Mouse (Mus musculus) olfactory bulb, adult 2 months (tissue): Measurements from ENCODE around the gene Rab11fip3. TPM values are rescaled to one million over a fixed set of nuclear protein-coding genes. Genes with fewer than 3 reads are reported as not detected.
A peak's percentile ranks its signal among the peaks of the same experiment; 100 is the strongest.

ENCODE experiments used
- H3K27ac ChIP-seq: fragments of 200-500 bp; 2 replicates; pipeline ENCODE4 v1.5.1; 2012; ENCODE audit warnings: low read depth, low read length; ENCODE audit not compliant: insufficient read depth
- H3K4me1 ChIP-seq: fragments of 200-500 bp; 2 replicates; pipeline ENCODE4 v1.6.1; 2012; ENCODE audit warnings: low read length; ENCODE audit not compliant: control insufficient read depth, insufficient read depth
- H3K4me3 ChIP-seq: fragments of 200-500 bp; 2 replicates; pipeline ENCODE4 v1.5.1; 2012; ENCODE audit warnings: mild to moderate bottlenecking, low read depth, low read length, moderate library complexity; ENCODE audit not compliant: insufficient read depth
- CTCF ChIP-seq: fragments of 200-500 bp; IDR thresholded peaks from 2 replicates; pipeline ENCODE4 v1.5.1; 2012; ENCODE audit warnings: low read depth, mild to moderate bottlenecking, low read length, moderate library complexity; ENCODE audit not compliant: insufficient read depth
- POLR2A ChIP-seq: fragments of 200-500 bp; IDR thresholded peaks from 2 replicates; pipeline ENCODE4 v1.6.1; 2012; ENCODE audit warnings: mild to moderate bottlenecking, low read depth, low read length, moderate library complexity; ENCODE audit not compliant: insufficient read depth
- WGBS: fragments of 180-500 bp; shearing (Covaris S2); methylation state at CpG from one replicate; pipeline ENCODE4 v1.1.7; 2018; 5-methylcytosine and 5-hydroxymethylcytosine counted together
- polyA plus RNA-seq: library from polyadenylated mRNA; stranded (reverse); fragments of >200 nt; gene quantifications from 2 replicates; pipeline ENCODE4 v1.2.4, GENCODE M21; 2012; ENCODE audit warnings: low replicate concordance; ENCODE audit not compliant: missing spikeins, insufficient read depth, insufficient read length

Rab11fip3 gene
- polyA plus RNA-seq, 1 experiment: not detected

DNA sequence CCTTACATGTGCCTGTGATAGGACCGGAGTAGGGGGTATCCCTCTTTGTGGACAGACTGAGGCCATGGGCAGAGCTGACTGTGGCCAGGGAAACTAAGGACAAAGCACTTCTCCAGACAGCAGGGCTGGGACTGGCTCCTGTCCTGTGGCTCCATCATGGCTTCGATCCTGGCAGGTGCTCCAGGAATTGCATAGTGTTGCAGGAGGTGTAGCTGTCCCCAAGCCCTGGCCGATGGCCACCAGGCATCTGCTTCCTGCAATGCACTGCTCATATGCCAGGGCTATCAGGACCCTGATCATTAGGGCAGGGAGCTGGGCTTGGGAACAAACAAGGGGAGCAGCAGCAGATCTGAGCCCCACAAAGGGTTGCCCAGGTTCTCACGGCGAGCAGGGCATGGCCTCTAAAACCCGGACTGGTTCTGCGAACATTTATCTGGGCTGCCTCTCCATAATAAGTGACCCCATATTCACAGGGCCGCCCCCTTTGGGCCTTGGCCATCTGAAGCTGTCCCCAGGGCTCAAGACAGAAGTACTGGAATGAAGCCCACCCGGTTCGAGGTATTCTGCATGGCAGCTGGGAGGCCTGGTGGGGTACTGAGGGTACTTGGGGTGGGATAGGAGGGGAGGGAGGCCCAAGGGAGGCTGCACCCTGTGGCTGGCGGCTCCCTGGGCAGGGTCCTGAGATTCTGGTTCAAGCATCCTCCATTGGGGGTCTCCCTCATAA lies 110.4 kb downstream of the Rab11fip3 start:
- Histone ChIP-seq H3K4me3 (no peak overlapping the region), H3K4me1 (no peaks in the 10 kb centered on the region), H3K27ac (no peak overlapping the region)
- 89% methylated on average over 11 of the region's 11 CpGs for WGBS
- TF ChIP-seq CTCF (no peak), POLR2A (no peak)

DNA sequence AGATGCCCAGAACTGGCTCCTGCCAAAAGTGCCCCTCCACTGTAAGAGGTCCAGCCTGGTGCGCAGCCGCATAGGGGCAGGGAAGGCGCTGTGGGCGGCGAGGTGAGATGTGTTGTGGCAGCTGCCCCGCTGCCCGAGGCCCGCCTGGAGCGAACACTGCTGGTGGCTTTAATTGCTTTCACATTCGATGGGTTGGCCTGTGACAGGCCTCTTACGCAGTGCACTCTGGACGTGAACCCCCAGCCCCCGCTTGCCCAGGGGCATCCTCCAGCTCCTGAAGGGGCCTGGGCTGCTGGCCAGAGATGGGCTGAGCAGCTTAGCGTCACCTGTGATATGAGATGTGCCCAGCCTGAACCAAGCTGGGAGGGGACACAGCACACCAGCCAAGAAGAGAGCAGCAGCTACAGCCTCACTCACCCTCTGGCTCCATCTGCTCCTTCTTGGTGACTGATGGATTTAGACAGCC lies 111.7 kb downstream of the Rab11fip3 start:
- Histone ChIP-seq H3K4me1 (no peaks in the 10 kb centered on the region), H3K4me3 (no peak overlapping the region), H3K27ac (no peak overlapping the region)
- WGBS: 77% methylated on average over 14 of the region's 14 CpGs
- TF ChIP-seq POLR2A (no peak), CTCF (no peak)

DNA sequence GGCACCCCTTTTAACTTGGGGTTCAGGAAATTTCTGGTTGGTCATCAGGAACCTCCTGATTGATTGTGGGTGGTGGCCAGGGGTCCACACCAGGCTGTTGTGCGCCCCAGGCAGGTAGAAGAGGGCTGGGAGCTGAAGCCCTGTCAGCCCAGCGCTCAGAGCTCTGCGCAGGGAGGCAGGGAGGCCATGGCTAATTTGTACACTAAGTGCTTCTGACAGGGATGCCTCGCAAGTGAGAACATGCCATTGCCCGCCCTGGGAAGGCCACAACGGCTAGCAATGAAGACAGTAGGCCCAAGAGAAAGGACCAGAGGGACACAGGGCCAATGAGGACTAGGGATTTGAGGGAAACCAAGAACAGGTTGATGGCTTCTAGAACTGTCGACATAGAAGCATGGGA lies 112.7 kb downstream of the Rab11fip3 start:
- TF ChIP-seq CTCF: no peak
- TF ChIP-seq POLR2A: no peak
- WGBS: 87% methylated on average over 7 of the region's 7 CpGs
- no peak overlapping the region for H3K4me3 ChIP-seq
- H3K4me1 ChIP-seq: peaks cover 5% of the 10 kb centered on the region
- no peak overlapping the region for H3K27ac ChIP-seq

DNA sequence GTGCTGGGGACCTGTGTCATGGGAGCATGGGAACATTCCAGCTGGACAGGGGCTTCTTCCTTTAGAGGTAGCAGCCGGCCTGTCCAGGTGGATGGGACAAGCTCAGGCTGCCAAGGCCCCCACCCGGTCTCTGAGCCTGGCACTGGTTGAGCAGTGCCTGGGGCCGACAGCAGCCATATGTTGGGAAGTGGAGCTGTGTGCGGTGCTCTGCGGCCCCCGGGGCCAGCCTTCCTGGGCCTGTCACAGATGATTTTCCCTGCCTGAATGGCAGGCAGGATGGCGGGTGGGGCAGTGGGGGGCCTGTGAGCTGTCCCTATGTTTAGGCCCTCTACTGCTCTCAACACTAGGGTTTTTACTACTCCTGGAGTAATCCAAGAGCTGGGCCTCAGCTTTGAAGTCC lies 113.2 kb downstream of the Rab11fip3 start:
- TF ChIP-seq CTCF (no peak), POLR2A (no peak)
- Histone ChIP-seq H3K27ac (no peak overlapping the region), H3K4me1 (peaks cover 9% of the 10 kb centered on the region), H3K4me3 (no peak overlapping the region)
- WGBS: 81% methylated on average over 7 of the region's 7 CpGs

DNA sequence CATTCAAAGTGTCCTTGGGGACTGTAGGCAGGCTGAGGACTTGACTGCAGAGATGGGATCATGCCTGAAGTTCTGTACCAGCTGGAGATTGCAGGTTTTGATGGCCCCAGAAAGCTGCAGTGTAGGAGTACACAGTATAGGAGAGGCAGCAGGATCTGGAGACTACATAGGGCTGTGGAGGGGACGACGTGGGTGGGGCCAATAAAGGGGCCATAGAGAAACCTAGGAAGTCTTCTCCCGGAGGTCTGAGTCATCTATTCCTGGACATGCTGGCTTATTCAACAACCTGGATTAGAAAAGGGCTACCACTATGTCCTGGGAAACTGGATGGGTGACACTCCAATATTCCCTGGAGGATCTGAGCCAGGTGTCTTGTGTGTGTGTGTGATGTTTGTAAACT lies 113.6 kb downstream of the Rab11fip3 start:
- TF ChIP-seq POLR2A: no peak
- TF ChIP-seq CTCF: no peak
- Histone ChIP-seq H3K27ac (no peak overlapping the region), H3K4me1 (peaks cover 12% of the 10 kb centered on the region), H3K4me3 (no peak overlapping the region)
- WGBS: 64% methylated on average over 3 of the region's 3 CpGs

DNA sequence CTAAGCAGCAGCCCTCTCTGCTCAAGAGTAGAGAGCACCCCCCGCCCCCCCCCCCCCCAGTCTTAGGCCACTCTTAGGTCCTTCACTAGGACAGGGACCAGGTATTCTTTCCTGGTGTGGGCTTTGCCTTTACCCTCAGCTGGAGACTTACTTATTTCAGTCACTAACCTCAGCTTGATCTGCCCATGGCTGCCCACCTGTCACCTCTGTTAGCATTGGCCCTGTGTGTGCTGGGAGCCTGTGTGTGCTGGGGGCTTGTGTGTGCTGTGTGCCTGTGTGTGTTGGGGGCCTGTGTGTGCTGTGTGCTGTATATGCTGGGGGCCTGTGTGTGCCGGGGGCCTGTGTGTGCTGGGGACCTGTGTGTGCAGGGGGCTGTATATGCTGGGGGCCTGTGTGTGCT lies 114.7 kb downstream of the Rab11fip3 start:
- Histone ChIP-seq H3K4me1 (peaks cover 12% of the 10 kb centered on the region), H3K27ac (no peak overlapping the region), H3K4me3 (no peak overlapping the region)
- no peak for TF ChIP-seq POLR2A
- TF ChIP-seq CTCF: no peak
- WGBS: 65% methylated on average over 2 of the region's 2 CpGs

DNA sequence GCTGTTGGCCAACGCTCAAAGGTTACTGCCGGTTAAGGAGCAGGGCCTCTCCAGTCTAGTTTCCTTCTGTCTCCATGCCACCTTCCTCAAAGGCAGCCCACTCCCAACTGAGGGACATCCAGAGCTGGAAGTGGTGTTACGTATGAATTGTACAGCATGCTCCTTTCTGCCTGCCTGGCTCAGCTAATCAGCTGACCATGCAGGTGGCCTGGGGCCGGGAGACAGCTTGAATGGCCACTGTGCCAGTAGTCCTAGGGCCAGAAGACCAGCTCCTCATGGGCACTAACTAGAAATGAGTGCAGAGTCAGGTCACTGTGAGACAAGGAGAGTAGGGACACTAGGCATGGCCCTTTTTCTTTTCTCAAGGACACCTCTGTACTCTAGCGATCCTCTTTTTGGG lies 116.2 kb downstream of the Rab11fip3 start:
- TF ChIP-seq POLR2A (no peak), CTCF (no peak)
- Histone ChIP-seq H3K27ac (no peak overlapping the region), H3K4me3 (no peak overlapping the region), H3K4me1 (peaks cover 12% of the 10 kb centered on the region)
- WGBS: 75% methylated on average over 5 of the region's 5 CpGs

DNA sequence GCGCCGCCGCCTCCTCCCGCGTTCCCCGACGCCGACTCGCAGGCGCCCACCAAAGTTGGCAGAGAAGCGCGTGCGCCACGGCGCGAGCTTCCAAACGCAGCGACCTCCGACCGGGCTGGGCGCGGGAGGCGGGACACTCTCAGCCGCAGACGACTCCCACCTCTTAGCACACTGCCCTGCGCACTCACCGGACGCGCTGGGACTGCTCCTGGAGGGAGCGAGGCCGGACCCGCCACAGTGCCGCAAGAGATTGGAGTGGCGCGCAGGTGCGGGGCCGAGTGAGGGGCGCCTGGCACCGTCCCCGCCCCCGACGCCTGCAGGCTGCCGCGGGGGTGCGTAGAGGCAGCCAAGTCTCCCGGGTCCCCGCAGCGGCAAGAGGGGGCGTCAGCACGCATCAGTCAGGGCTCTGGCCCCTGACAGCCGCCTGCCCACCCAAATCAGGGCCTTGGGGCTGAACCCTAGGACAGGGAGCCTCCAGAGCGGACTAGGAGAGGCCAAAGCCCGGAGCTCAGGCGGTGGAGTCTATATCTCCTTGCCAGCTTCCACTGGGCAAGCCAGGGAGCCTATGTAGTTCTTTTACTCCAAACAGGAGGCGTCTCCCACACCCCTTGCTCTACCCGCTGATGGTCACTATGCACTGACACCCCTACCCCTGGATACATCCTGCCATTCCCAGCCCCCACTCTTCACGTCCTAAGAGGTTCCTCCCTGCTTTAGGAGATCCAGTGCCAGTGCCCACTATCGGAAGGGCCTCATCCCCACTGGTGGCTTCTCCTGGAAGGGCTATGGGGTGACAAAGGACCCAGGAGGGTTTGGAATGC lies 117.3 kb downstream of the Rab11fip3 start, which contains the start of gene A930017K11Rik:
TSS of gene A930017K11Rik (minus strand) at position 763 of the 821 bp plus-strand sequence.
- Histone ChIP-seq H3K4me1 (peaks cover 12% of the 10 kb centered on the region), H3K27ac (no peak within 1 kb of the TSS), H3K4me3 (peak within 1 kb of the TSS; percentile 38)
- TF ChIP-seq POLR2A: no peak
- no peak for TF ChIP-seq CTCF
- WGBS: 2% methylated on average over 55 of the region's 58 CpGs

DNA sequence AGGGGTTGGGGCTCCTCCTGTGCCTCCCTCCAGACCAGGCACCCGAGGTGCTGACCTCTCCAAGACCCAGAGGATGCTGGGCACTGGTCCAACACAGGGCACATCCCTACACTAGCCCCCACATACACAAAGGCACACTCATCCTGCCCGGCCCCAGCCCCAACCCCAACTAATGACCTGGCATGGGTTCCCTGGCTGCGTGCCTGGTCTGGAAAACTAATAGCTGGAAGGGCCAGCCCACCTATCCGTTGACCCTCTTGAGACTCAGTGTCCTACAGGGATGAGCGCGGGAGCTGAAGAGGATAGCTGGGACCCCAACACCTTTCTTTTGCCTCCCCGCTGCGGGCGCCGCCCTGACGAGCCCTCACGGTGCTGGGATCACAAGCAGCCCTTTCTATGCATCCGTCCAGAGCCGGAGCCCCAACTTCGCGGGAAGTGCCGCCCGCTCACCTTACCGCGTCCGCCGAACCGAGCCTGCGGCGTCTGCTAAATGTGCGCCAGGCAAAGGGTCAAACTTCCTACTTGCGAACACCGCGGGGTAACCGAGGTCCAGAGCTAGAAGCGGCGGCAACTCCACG lies 118.0 kb downstream of the Rab11fip3 start:
- peak overlapping the region; percentile 38 for H3K4me3 ChIP-seq
- TF ChIP-seq POLR2A (no peak), CTCF (no peak)
- under 1% methylated on average over 33 of the region's 33 CpGs for WGBS
- H3K27ac ChIP-seq: no peak overlapping the region
- H3K4me1 ChIP-seq: peaks cover 12% of the 10 kb centered on the region
